Mouse (Mus musculus): ENCODE data around the gene Necap2.

The Necap2 gene

GRCm38 (mm10) chr4:141077681-141078509 is at the start of gene Necap2:
TSS of gene Necap2 (minus strand) at chr4:141078357.
- peak; percentile 93 to 98 for DNase-seq (ENCODE audit: low spot score in 2 of 2)

- no peak for DNase-seq (ENCODE audit: low spot score in 2 of 2)
Measured at GRCm38 (mm10) chr4:141123065-141123464, 44.9 kb upstream of the Necap2 start.

- DNase-seq (ENCODE audit: low spot score in 2 of 2): no peak
Measured at GRCm38 (mm10) chr4:141122663-141123062, 44.5 kb upstream of the Necap2 start.

- DNase-seq (ENCODE audit: low spot score in 2 of 2): peak; percentile 38 to 75
Measured at GRCm38 (mm10) chr4:141120700-141121099, 42.5 kb upstream of the Necap2 start.

- no peak for DNase-seq (ENCODE audit: low spot score in 2 of 2)
Measured at GRCm38 (mm10) chr4:141118691-141119090, 40.5 kb upstream of the Necap2 start.

- no peak for DNase-seq (ENCODE audit: low spot score in 2 of 2)
Measured at GRCm38 (mm10) chr4:141115398-141115797, 37.2 kb upstream of the Necap2 start.

- DNase-seq (ENCODE audit: low spot score in 2 of 2): no peak
Measured at GRCm38 (mm10) chr4:141114521-141114981, 36.4 kb upstream of the Necap2 start.

GRCm38 (mm10) chr4:141113831-141114230 is 35.7 kb upstream of the Necap2 start:
- no peak for DNase-seq (ENCODE audit: low spot score in 2 of 2)

- DNase-seq (ENCODE audit: low spot score in 2 of 2): no peak
Measured at GRCm38 (mm10) chr4:141108196-141108732, 30.1 kb upstream of the Necap2 start.

- no peak for DNase-seq (ENCODE audit: low spot score in 2 of 2)
Measured at GRCm38 (mm10) chr4:141106526-141107183, 28.5 kb upstream of the Necap2 start.

- DNase-seq (ENCODE audit: low spot score in 2 of 2): no peak
Measured at GRCm38 (mm10) chr4:141101855-141102254, 23.7 kb upstream of the Necap2 start.

- DNase-seq (ENCODE audit: low spot score in 2 of 2): no peak
Measured at GRCm38 (mm10) chr4:141101291-141101690, 23.1 kb upstream of the Necap2 start.

GRCm38 (mm10) chr4:141099956-141100355 is 21.8 kb upstream of the Necap2 start:
- no peak for DNase-seq (ENCODE audit: low spot score in 2 of 2)

GRCm38 (mm10) chr4:141098935-141099334 is 20.8 kb upstream of the Necap2 start:
- DNase-seq (ENCODE audit: low spot score in 2 of 2): no peak

- no peak for DNase-seq (ENCODE audit: low spot score in 2 of 2)
Measured at GRCm38 (mm10) chr4:141096710-141097109, 18.6 kb upstream of the Necap2 start.

GRCm38 (mm10) chr4:141095016-141095415 is 16.9 kb upstream of the Necap2 start:
- no peak for DNase-seq (ENCODE audit: low spot score in 2 of 2)

GRCm38 (mm10) chr4:141088714-141089113 is 10.6 kb upstream of the Necap2 start:
- no peak for DNase-seq (ENCODE audit: low spot score in 2 of 2)

- no peak for DNase-seq (ENCODE audit: low spot score in 2 of 2)
Measured at GRCm38 (mm10) chr4:141088033-141088432, 9.9 kb upstream of the Necap2 start, which contains the start of gene Spata21. TSS of gene Spata21 (plus strand) at chr4:141088333.

GRCm38 (mm10) chr4:141086862-141087261 is 8.7 kb upstream of the Necap2 start:
- no peak for DNase-seq (ENCODE audit: low spot score in 2 of 2)

- no peak for DNase-seq (ENCODE audit: low spot score in 2 of 2)
Measured at GRCm38 (mm10) chr4:141078510-141079137, 467 bp upstream of the Necap2 start.

GRCm38 (mm10) chr4:141076761-141077506 is 1.2 kb downstream of the Necap2 start:
- DNase-seq (ENCODE audit: low spot score in 2 of 2): no peak
